Mouse (Mus musculus) embryonic facial prominence, embryonic 15.5 days (tissue): ENCODE measurements around the gene Tigd2. TPM values are rescaled to one million over a fixed set of nuclear protein-coding genes. Genes with fewer than 3 reads are reported as not detected.

Experiments
- ATAC-seq: fragments of 200-750 bp; cut with Nextera tagmentation; 2 replicates; pipeline ENCODE4 v1.8.0; 2017; ENCODE audit warnings: low read depth, moderate TSS enrichment; ENCODE audit not compliant: insufficient number of reproducible peaks, low FRiP score, low TSS enrichment
- H3K27ac ChIP-seq: fragments of 300-500 bp; sonication (generic); replicated peaks from 2 replicates; pipeline ENCODE4 v1.5.1; 2015; ENCODE audit warnings: mild to moderate bottlenecking, inconsistent platforms
- H3K27me3 ChIP-seq: fragments of 300-500 bp; sonication (generic); 2 replicates; pipeline ENCODE4 v1.6.1; 2015; ENCODE audit warnings: inconsistent platforms
- H3K36me3 ChIP-seq: fragments of 300-500 bp; sonication (generic); 2 replicates; pipeline ENCODE4 v1.6.1; 2015; ENCODE audit warnings: mild to moderate bottlenecking, inconsistent platforms
- H3K4me1 ChIP-seq: fragments of 300-500 bp; sonication (generic); 2 replicates; pipeline ENCODE4 v1.6.1; 2015; ENCODE audit warnings: inconsistent platforms
- H3K4me2 ChIP-seq: fragments of 300-500 bp; sonication (generic); replicated peaks from 2 replicates; pipeline ENCODE4 v1.6.1; 2015; ENCODE audit warnings: mild to moderate bottlenecking, inconsistent platforms
- H3K4me3 ChIP-seq: fragments of 300-500 bp; sonication (generic); replicated peaks from 2 replicates; pipeline ENCODE4 v1.5.1; 2015; ENCODE audit warnings: mild to moderate bottlenecking, inconsistent platforms
- H3K9ac ChIP-seq: fragments of 300-500 bp; sonication (generic); 2 replicates; pipeline ENCODE4 v1.6.1; 2015; ENCODE audit warnings: inconsistent platforms
- H3K9me3 ChIP-seq: fragments of 300-500 bp; sonication (generic); replicated peaks from 2 replicates; pipeline ENCODE4 v1.6.1; 2016; ENCODE audit warnings: inconsistent platforms
- WGBS: fragments of 180-500 bp; shearing (Covaris S2); methylation state at CpG from one replicate; pipeline ENCODE4 v1.1.7; 2015; 5-methylcytosine and 5-hydroxymethylcytosine counted together
- polyA plus RNA-seq: library from polyadenylated mRNA; unstranded; fragments of >200 nt; fragmentation: Nextera tagmentation; extraction: Ambion mirVana; gene quantifications from 2 replicates; pipeline ENCODE4 v1.2.1, GENCODE M21; 2015

The Tigd2 gene
- polyA plus RNA-seq = 13.1 and 13.3 TPM in 2 replicates

DNA sequence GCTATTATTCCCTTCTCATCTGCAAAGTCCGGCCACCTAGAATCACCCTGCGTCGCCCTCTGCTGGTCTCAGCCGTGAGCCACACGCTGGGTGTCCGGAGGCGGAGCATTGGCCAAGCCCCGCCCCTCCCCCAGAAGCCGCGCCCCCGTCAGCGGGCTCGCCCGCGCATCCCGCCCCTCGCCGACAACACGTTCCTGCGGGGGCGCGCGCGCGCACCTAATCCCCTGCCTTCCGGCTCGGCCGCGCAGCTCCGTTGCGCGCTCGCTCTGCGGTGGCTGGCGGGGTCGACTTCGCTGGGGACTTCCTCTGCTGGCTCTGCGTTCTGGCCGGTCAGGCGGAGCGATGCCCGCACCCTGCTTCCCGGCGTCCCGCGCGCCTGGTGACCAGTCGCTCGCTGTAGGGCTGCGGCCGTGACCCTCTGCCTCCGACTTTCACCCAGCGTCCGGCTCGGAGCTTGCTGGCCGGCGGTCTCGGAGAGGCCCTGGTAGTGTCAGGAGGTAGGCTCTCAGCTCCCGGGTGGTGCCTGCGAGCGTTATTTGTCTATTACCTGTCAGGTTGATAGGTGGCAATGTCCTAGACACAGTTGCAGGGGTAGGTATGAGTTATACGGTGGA is at the start of gene Tigd2:
Gene Tigd2 (plus strand): TSS at position 186 of the 614 bp plus-strand sequence.
- Histone ChIP-seq H3K27me3 (no peaks in the 10 kb centered on the region), H3K36me3 (peaks cover 4% of the 10 kb centered on the region; the same call in 1 of the 2 replicates), H3K4me3 (peak within 1 kb of the TSS; percentile 71), H3K9ac (peak within 1 kb of the TSS; percentile 69), H3K4me1 (peaks cover 3% of the 10 kb centered on the region; the same call in 1 of the 2 replicates), H3K4me2 (peak within 1 kb of the TSS; percentile 56), H3K27ac (peak within 1 kb of the TSS; percentile 68), H3K9me3 (no peaks in the 10 kb centered on the region)
- ATAC-seq = peak; percentile 97
- under 1% methylated on average over 61 of the region's 62 CpGs for WGBS

DNA sequence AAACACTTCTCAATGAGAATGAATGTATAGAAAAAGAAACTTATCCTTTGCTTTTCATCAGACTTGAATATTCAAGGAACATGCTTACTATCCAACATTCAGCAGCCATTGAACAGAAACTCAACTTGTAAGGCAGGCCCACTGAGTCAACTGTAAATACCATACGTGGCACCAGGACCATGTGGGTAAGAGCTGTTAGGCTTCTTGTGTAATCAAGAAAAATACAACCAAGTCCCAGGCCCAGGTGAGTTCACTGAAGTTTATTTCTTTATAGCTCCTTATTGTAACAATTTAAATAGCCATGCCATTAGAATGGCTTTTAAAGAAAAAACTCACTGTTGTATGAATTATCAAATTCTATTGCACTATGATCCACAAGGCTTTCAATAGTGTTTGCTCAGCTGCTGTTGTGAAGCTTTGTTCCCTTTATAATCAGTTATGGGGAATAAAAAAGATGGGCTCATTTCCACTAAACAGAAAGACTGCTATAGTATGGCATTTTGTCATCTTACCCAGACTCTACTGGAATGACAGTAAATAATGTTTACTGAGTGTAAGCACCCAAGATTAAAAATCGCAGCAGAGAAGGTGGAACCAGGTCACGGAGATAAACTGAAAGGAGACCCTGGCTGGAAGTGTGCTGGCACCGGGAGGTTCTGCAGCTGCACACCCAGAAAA is 46.7 kb upstream of the Tigd2 start:
- H3K4me1 ChIP-seq = no peaks in the 10 kb centered on the region
- H3K27ac ChIP-seq = no peak overlapping the region
- H3K4me2 ChIP-seq = no peak overlapping the region
- no peaks in the 10 kb centered on the region for H3K27me3 ChIP-seq
- no peak overlapping the region for H3K9ac ChIP-seq
- no peaks in the 10 kb centered on the region for H3K9me3 ChIP-seq
- H3K36me3 ChIP-seq = no peaks in the 10 kb centered on the region
- H3K4me3 ChIP-seq = no peak overlapping the region
- ATAC-seq = no peak
- WGBS = 81% methylated on average over 4 of the region's 4 CpGs

DNA sequence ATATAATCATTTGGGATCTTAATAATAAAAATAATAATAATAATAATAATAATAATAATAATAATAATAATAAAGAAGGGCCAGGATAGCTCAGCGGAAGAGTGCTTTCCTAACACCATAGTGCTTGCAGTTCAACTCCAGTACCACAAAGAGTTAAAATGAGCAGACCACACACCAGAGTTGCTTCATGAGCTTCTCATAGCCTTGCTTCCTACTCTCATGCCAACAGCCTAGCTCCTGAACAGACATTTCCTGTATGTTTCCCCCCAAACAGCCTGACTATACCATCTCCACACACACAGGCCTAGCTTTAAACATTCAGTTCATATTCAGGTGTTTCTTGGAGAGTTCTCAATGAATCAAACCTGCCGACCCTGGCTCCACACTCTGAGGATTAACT is 45.8 kb upstream of the Tigd2 start:
- no peak overlapping the region for H3K9ac ChIP-seq
- H3K27ac ChIP-seq = no peak overlapping the region
- H3K27me3 ChIP-seq = no peaks in the 10 kb centered on the region
- H3K4me3 ChIP-seq = no peak overlapping the region
- H3K36me3 ChIP-seq = no peaks in the 10 kb centered on the region
- 77% methylated on average over 2 of the region's 2 CpGs for WGBS
- H3K4me1 ChIP-seq = no peaks in the 10 kb centered on the region
- no peak overlapping the region for H3K4me2 ChIP-seq
- no peaks in the 10 kb centered on the region for H3K9me3 ChIP-seq
- ATAC-seq = no peak

DNA sequence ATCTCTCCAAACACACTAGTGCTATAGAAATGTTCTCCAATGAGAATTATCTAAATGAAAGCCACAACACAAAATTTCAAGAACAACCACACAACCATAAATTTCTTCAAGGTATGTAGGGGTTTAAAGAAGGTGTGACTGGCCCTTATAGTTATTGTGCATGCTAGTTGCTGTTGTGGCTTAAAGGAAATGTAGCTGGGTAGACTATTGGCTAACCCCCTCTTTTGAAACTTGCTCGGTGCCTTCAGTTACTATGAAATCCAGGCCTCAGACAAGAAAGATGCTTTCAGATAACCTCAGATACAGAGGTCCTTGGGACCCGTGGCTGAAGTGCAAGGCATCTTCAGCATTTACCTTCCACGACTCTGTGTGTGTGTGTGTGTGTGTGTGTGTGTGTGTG is 45.3 kb upstream of the Tigd2 start:
- H3K9me3 ChIP-seq = no peaks in the 10 kb centered on the region
- WGBS = 83% methylated on average over 3 of the region's 3 CpGs
- H3K27ac ChIP-seq = no peak overlapping the region
- H3K27me3 ChIP-seq = no peaks in the 10 kb centered on the region
- H3K36me3 ChIP-seq = no peaks in the 10 kb centered on the region
- ATAC-seq = no peak
- no peaks in the 10 kb centered on the region for H3K4me1 ChIP-seq
- H3K4me3 ChIP-seq = no peak overlapping the region
- no peak overlapping the region for H3K4me2 ChIP-seq
- no peak overlapping the region for H3K9ac ChIP-seq

DNA sequence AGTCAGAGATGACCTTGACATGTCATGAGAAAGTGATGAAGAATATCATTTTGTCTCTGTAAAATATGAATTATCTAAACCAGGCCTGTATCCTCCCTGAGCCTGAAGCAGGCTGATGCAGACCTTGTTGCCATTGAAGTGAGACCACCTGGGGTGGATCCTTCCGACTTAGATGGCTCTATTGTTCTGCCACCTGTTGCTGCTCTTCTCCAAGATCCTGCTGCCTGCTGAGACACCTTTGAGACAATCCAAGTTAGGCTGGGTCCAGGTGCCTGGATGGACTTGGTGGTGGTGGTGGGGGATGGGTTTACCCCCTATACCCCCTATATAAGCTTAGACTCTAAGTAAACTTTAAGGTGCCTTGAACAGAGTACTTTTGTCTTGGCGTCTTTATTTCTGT is 39.7 kb upstream of the Tigd2 start:
- H3K9ac ChIP-seq = no peak overlapping the region
- no peaks in the 10 kb centered on the region for H3K4me1 ChIP-seq
- 27% methylated on average over 2 of the region's 2 CpGs for WGBS
- no peaks in the 10 kb centered on the region for H3K27me3 ChIP-seq
- no peaks in the 10 kb centered on the region for H3K9me3 ChIP-seq
- ATAC-seq = no peak
- H3K4me2 ChIP-seq = no peak overlapping the region
- H3K4me3 ChIP-seq = no peak overlapping the region
- no peaks in the 10 kb centered on the region for H3K36me3 ChIP-seq
- no peak overlapping the region for H3K27ac ChIP-seq

DNA sequence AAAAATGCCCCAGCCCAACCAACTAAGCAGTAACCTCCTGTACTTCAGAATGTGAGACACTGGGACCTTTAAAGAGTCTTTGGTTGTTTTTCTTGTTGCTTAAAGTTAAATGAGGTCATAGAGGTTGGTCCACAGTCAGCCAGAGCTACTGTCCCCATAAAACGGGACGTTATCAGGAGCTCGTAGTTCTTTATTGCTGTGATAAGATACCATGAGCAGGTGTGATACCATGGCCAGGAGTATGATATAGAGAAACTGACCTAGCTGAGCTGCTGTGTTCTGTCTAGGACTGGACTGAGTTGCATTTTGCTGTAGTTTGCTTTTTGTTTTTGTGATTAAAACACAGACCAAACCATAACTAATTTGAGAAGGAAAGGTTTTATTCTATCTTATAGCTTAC is 37.4 kb upstream of the Tigd2 start:
- no peak overlapping the region for H3K9ac ChIP-seq
- H3K27me3 ChIP-seq = no peaks in the 10 kb centered on the region
- no peak overlapping the region for H3K4me3 ChIP-seq
- WGBS = 90% methylated on average over 3 of the region's 3 CpGs
- H3K9me3 ChIP-seq = no peaks in the 10 kb centered on the region
- H3K36me3 ChIP-seq = no peaks in the 10 kb centered on the region
- ATAC-seq = no peak
- H3K4me2 ChIP-seq = no peak overlapping the region
- H3K27ac ChIP-seq = no peak overlapping the region
- H3K4me1 ChIP-seq = no peaks in the 10 kb centered on the region

DNA sequence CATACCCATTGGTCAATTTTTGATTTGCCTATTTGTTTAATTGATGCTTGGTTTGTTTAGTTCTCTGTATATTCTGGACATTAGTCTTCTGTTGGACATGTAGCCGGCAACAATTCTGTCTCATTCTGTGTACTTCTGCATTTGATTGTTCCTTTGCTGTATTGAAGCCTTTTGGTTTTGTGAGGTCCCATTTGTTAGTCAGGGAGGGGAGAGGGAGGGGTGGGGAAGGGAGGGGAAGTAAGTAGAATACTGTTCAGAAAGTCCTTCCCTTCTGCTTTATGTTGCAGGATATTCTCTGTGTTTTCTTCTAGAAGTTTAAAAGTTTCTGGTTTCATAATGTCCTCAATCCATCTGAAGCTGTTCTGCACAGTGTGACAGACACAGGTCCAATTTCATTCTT is 34.7 kb upstream of the Tigd2 start:
- H3K27me3 ChIP-seq = no peaks in the 10 kb centered on the region
- H3K4me3 ChIP-seq = no peak overlapping the region
- ATAC-seq = no peak
- 81% methylated on average over 1 of the region's 1 CpGs for WGBS
- H3K27ac ChIP-seq = no peak overlapping the region
- no peak overlapping the region for H3K4me2 ChIP-seq
- H3K9ac ChIP-seq = no peak overlapping the region
- no peaks in the 10 kb centered on the region for H3K9me3 ChIP-seq
- H3K4me1 ChIP-seq = no peaks in the 10 kb centered on the region
- no peaks in the 10 kb centered on the region for H3K36me3 ChIP-seq

DNA sequence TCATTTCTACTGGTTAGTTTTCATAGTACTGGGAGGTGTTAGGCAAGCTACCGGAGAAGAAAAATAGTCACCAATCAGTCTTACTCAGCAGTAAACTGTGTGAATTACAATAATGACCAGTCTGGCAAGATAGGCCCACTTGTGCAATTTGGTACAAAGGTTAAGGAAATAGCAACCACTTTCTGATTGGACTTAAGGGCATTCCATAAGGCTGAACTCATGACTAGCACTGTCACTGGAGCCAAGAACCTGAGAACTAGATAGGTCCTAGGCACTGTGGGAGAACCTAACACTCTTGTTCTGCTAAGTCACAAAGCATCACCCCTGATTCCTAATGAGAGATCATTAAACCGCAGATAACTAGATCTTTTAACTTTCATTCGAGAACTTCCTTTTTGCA is 30.6 kb upstream of the Tigd2 start:
- Histone ChIP-seq H3K9ac (no peak overlapping the region), H3K27ac (no peak overlapping the region), H3K9me3 (no peaks in the 10 kb centered on the region), H3K27me3 (no peaks in the 10 kb centered on the region), H3K36me3 (no peaks in the 10 kb centered on the region), H3K4me2 (no peak overlapping the region), H3K4me3 (no peak overlapping the region), H3K4me1 (no peaks in the 10 kb centered on the region)
- 84% methylated on average over 3 of the region's 3 CpGs for whole genome bisulfite sequencing
- no peak for ATAC-seq

DNA sequence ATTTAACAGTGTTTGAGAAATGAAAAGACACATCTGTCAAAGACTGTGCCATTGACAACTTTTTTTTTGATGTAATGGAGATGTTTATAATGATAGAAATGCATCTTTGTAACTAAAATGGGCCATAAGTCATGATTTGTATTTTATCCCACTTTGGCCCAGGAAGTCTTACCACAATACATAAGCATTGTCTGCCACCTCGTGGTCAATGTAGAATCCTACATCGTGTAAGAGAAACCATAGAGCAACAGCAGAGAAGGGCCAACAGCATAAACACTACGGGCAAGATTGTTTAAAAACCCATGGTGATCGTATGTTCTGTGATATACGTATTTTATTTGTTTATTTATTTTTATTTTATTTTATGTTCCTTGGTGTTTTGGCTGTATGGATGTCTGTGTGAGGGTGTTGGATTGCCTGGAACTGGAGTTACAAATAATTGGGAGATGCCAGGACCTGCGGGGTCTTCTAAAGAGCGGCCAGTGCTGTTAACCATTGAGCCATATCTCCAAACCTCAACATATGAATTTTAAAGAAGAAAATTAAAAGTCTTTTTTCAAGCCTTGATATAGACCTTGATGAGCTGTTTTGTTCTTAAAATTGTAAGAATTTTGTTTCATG is 28.2 kb upstream of the Tigd2 start:
- H3K9me3 ChIP-seq = no peaks in the 10 kb centered on the region
- no peak overlapping the region for H3K4me3 ChIP-seq
- ATAC-seq = peak; percentile 57; the same call in 1 of the 2 replicates
- no peaks in the 10 kb centered on the region for H3K4me1 ChIP-seq
- no peaks in the 10 kb centered on the region for H3K27me3 ChIP-seq
- no peak overlapping the region for H3K4me2 ChIP-seq
- no peaks in the 10 kb centered on the region for H3K36me3 ChIP-seq
- 39% methylated on average over 7 of the region's 7 CpGs for WGBS
- no peak overlapping the region for H3K27ac ChIP-seq
- no peak overlapping the region for H3K9ac ChIP-seq

DNA sequence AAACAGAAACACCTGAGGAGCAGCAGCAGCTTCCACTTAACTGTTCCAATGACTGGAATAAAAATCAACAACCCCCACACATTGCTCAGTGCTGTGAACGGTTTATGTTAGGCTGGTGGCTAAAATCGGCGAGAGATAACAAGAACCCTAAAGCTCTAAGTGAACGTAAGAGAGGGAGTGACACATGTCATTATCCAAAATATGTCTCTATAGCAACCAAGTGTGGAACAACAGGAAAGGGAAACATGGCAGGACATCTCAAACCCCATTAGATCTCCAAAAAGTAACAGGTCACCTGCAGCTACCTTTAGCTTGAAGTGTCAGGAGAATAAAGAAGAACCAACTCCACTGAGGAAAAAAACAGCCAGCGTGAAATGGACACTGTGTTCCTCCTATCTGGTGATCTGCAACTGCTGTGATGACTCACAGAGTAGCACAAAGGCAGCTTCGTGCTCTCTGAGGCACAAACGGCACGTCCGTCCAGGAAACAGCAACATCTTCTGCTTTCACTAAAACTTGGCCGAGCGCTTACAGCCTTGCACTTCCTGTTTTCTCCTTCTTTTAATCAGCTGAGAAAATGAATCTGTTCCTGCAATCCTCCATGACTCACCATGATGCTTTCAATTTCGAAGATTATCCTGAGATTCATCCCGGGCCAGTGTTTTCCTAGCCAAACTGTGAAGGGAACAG is 23.5 kb upstream of the Tigd2 start:
- no peaks in the 10 kb centered on the region for H3K36me3 ChIP-seq
- whole genome bisulfite sequencing = 48% methylated on average over 13 of the region's 13 CpGs
- no peaks in the 10 kb centered on the region for H3K27me3 ChIP-seq
- H3K27ac ChIP-seq = no peak overlapping the region
- H3K4me2 ChIP-seq = 0 out of 2 replicates have a peak overlapping the region, but pooled peaks have one; percentile 8
- H3K4me1 ChIP-seq = no peaks in the 10 kb centered on the region
- no peak for ATAC-seq
- no peaks in the 10 kb centered on the region for H3K9me3 ChIP-seq
- no peak overlapping the region for H3K9ac ChIP-seq
- H3K4me3 ChIP-seq = no peak overlapping the region

DNA sequence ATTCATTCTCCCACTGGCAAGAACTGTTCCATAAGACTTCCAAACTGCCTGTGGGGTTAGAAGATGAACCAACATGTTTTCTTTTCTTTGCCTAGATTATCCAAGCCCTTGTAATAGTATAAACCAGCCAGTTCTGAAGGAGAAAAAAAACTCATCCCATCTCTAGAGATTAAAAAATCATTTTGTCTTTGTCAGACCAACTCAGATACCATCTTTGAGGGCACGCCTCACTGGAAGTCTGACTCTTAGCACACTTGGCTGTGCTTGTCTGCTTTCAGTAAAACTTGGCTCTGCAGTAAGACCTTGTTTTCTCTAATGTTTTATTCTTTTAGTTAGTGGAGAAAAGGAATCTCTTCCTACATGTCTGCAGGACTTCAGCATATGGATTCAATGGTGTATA is 18.7 kb upstream of the Tigd2 start:
- no peaks in the 10 kb centered on the region for H3K4me1 ChIP-seq

More for the DNA sequence above, 18.7 kb upstream of the Tigd2 start:
- Histone ChIP-seq H3K9ac (no peak overlapping the region), H3K9me3 (no peaks in the 10 kb centered on the region), H3K36me3 (no peaks in the 10 kb centered on the region), H3K4me2 (no peak overlapping the region), H3K4me3 (no peak overlapping the region), H3K27me3 (no peaks in the 10 kb centered on the region), H3K27ac (no peak overlapping the region)
- 30% methylated on average over 1 of the region's 1 CpGs for WGBS
- ATAC-seq = no peak
